In genomic region chr16:94114693-94115092, GRCm38 (mm10) we compare ENCODE assay signal across 28 mouse cellular contexts. TPM values are rescaled to one million over a fixed set of nuclear protein-coding genes. Genes with fewer than 3 reads are reported as not detected.
DNase-seq lines count a peak whose midpoint lies in the region; ATAC-seq and TF ChIP-seq lines count a peak whose summit lies in the region.
"Had no signal": no experiment of that assay in that cellular context is flagged by ENCODE, and none has a peak within 500 bp of the region (broad histone marks: within the 10 kb centered on the region; RNA-seq: fewer than 3 reads in every experiment).

No protein-coding gene starts in this region.

- DNase-seq in 3134 (ENCODE audit: extremely low read depth, insufficient read length, low spot score) (peak; percentile 41), Patski (ENCODE audit: low read depth, low spot score) (no peak)
- DNase-seq in adrenal gland, postnatal 4 days (ENCODE audit: low spot score in 2 of 2), result no peak
- DNase-seq in adrenal gland, postnatal 10 days, result no peak
- no peak for DNase-seq in ovary, postnatal 36 days (ENCODE audit: low spot score)
- DNase-seq: adrenal gland, postnatal 14 days; cerebellum, adult 18-20 months; cerebellum, adult 9-10 months; cerebellum, postnatal 36 days; embryo, embryonic 11 days; gastrocnemius, postnatal 25 days had no signal

- H3K9ac ChIP-seq in intestine, embryonic 15.5 days, result no peak overlapping the region
- no peak overlapping the region for H3K9ac ChIP-seq in intestine, embryonic 16.5 days (ENCODE audit: low read depth, low read length)
- H3K9ac ChIP-seq: embryonic facial prominence, embryonic 13.5 days; forebrain, embryonic 12.5 days; forebrain, embryonic 15.5 days; hindbrain, embryonic 12.5 days; hindbrain, embryonic 15.5 days had no signal

- H3K27me3 ChIP-seq in intestine, embryonic 15.5 days (replicated peaks), result peaks cover 9% of the 10 kb centered on the region; the same call in 1 of the 2 replicates
- no peaks in the 10 kb centered on the region; the same call in 1 of the 2 replicates for H3K27me3 ChIP-seq in intestine, embryonic 16.5 days (replicated peaks; ENCODE audit: control insufficient read depth, insufficient read depth, low read length)
- no peaks in the 10 kb centered on the region for H3K27me3 ChIP-seq in Patski
- H3K27me3 ChIP-seq: forebrain, embryonic 15.5 days had no signal

- H3K36me3 ChIP-seq in intestine, embryonic 15.5 days, result no peaks in the 10 kb centered on the region
- no peaks in the 10 kb centered on the region for H3K36me3 ChIP-seq in intestine, embryonic 16.5 days (ENCODE audit: control insufficient read depth, insufficient read depth, low read length)
- H3K36me3 ChIP-seq: embryonic facial prominence, embryonic 10.5 days; embryonic facial prominence, embryonic 13.5 days; forebrain, embryonic 12.5 days; forebrain, embryonic 15.5 days; hindbrain, embryonic 12.5 days; hindbrain, embryonic 15.5 days had no signal

- H3K4me1 ChIP-seq in intestine, embryonic 15.5 days (replicated peaks), result peaks cover 6% of the 10 kb centered on the region; the same call in 1 of the 2 replicates
- 0 out of 2 replicates have a peak, but pooled peaks cover 3% of the 10 kb centered on the region for H3K4me1 ChIP-seq in intestine, embryonic 16.5 days (ENCODE audit: control insufficient read depth, insufficient read depth, low read length)
- H3K4me1 ChIP-seq: forebrain, embryonic 12.5 days; forebrain, embryonic 15.5 days; hindbrain, embryonic 12.5 days; hindbrain, embryonic 15.5 days had no signal

- 0 out of 2 replicates have a peak, but pooled peaks have one; percentile 36 for ATAC-seq in intestine, embryonic 15.5 days
- ATAC-seq in intestine, embryonic 16.5 days, result no peak
- ATAC-seq in Patski, result peak; percentile 52
- ATAC-seq in megakaryocyte, adult 5-6 weeks (ENCODE audit: poor library complexity, severe bottlenecking), result peak; percentile 24; the same call in 1 of the 2 replicates
- ATAC-seq: forebrain, embryonic 15.5 days had no signal

- POLR2A ChIA-PET in Patski (lab: Charles Lee), result no interaction called here

- CTCF ChIA-PET in Patski (lab: Charles Lee), result interaction anchor here (1.4 kb wide), 1 partner anchor 12 kb away, joined by 3 read pairs; no protein-coding TSS in a partner anchor

- no peak overlapping the region for H3K4me3 ChIP-seq in intestine, embryonic 15.5 days (replicated peaks)
- no peak overlapping the region for H3K4me3 ChIP-seq in intestine, embryonic 16.5 days (ENCODE audit: low read length)
- H3K4me3 ChIP-seq: embryonic facial prominence, embryonic 10.5 days; embryonic facial prominence, embryonic 13.5 days; erythroblast, embryonic 14.5 days; forebrain, embryonic 12.5 days; forebrain, embryonic 15.5 days; hindbrain, embryonic 12.5 days; hindbrain, embryonic 15.5 days had no signal

- no peak for TF ChIP-seq CTCF in Patski (IDR thresholded peaks at IDR 0.05)

- no peak overlapping the region for H3K27ac ChIP-seq in intestine, embryonic 15.5 days
- no peak overlapping the region for H3K27ac ChIP-seq in intestine, embryonic 16.5 days (ENCODE audit: low read length)
- H3K27ac ChIP-seq: embryonic facial prominence, embryonic 10.5 days; embryonic facial prominence, embryonic 13.5 days; forebrain, embryonic 12.5 days; forebrain, embryonic 15.5 days; hindbrain, embryonic 12.5 days; hindbrain, embryonic 15.5 days had no signal

- in situ Hi-C loops in Patski (cut with MboI; ENCODE audit: low pct_unique_long_range_greater_than_20kb), result no loop called here

- no peaks in the 10 kb centered on the region for H3K9me3 ChIP-seq in intestine, embryonic 15.5 days
- no peaks in the 10 kb centered on the region for H3K9me3 ChIP-seq in intestine, embryonic 16.5 days (ENCODE audit: control insufficient read depth, low read length)
- H3K9me3 ChIP-seq: embryonic facial prominence, embryonic 10.5 days; embryonic facial prominence, embryonic 13.5 days; forebrain, embryonic 12.5 days; forebrain, embryonic 15.5 days; hindbrain, embryonic 12.5 days; hindbrain, embryonic 15.5 days had no signal

- no peak overlapping the region for H3K4me2 ChIP-seq in intestine, embryonic 15.5 days (replicated peaks)
- no peak overlapping the region for H3K4me2 ChIP-seq in intestine, embryonic 16.5 days (ENCODE audit: low read depth, low read length)
- H3K4me2 ChIP-seq: embryonic facial prominence, embryonic 13.5 days; forebrain, embryonic 12.5 days; forebrain, embryonic 15.5 days; heart, embryonic 11.5 days; hindbrain, embryonic 12.5 days; hindbrain, embryonic 15.5 days had no signal

- 68% methylated on average over 9 of the region's 9 CpGs for WGBS in intestine, embryonic 15.5 days
- WGBS in intestine, embryonic 16.5 days, result 64% methylated on average over 9 of the region's 9 CpGs

RNA-seq across cellular contexts. Expression of gene Sim2, which starts 30.0 kb away (rescaled TPM):
- polyA plus RNA-seq in intestine, embryonic 15.5 days (2015; fragmentation: Nextera tagmentation; extraction: Ambion mirVana), result not detected in 2 replicates
- polyA plus RNA-seq in intestine, embryonic 16.5 days (2015; fragmentation: Nextera tagmentation; extraction: Ambion mirVana), result not detected in 2 replicates
- polyA plus RNA-seq in Patski (2021), result 0.32 TPM
- not detected in 2 replicates for total RNA-seq in megakaryocyte, adult 5-6 weeks (2015)
- total RNA-seq in megakaryocyte, adult 5-6 weeks (2017), result not detected in 2 replicates
- 1 to 10 TPM in 1 of 2 experiments, not detected in 1; 3.5 TPM for total RNA-seq in adrenal gland, postnatal 4 days (2021)
- total RNA-seq in adrenal gland, postnatal 10 days (2021), result under 1 TPM in 1 of 2 experiments, not detected in 1; 0.09 TPM
- total RNA-seq: adrenal gland, adult 18-20 months; adrenal gland, postnatal 14 days; heart, postnatal 25 days; hematopoietic stem cell, adult 5-6 weeks had no signal
- polyA plus RNA-seq: cortical plate, adult 2 months; erythroblast, embryonic 14.5 days; heart, postnatal 0 days; intestine, embryonic 14.5 days had no signal
